Mouse (Mus musculus): ENCODE data around the gene Rpap2. TPM values are rescaled to one million over a fixed set of nuclear protein-coding genes. Genes with fewer than 3 reads are reported as not detected.

Rpap2 gene
- polyA plus RNA-seq, 1 experiment from 2014 or later: 24.9 TPM

- Histone ChIP-seq H3K4me3 (ENCODE audit: low read depth, low read length) (no peak overlapping the region), H3K36me3 (replicated peaks; ENCODE audit: control insufficient read depth, insufficient read depth, low read depth, low read length) (no peaks in the 10 kb centered on the region), H3K27me3 (ENCODE audit: control insufficient read depth, insufficient read depth, low read length) (no peaks in the 10 kb centered on the region), H3K9ac (replicated peaks; ENCODE audit: low read length) (no peak overlapping the region), H3K4me1 (ENCODE audit: control insufficient read depth, insufficient read depth, low read length) (no peaks in the 10 kb centered on the region), H3K4me2 (ENCODE audit: low read depth, low read length) (no peak overlapping the region), H3K27ac (replicated peaks; ENCODE audit: low read depth, low read length) (no peak overlapping the region), H3K9me3 (replicated peaks; ENCODE audit: control insufficient read depth, low read length) (no peaks in the 10 kb centered on the region)
- DNase-seq (ENCODE audit: low spot score) (no peak), ATAC-seq (replicated peaks; ENCODE audit: insufficient number of reproducible peaks, low FRiP score, low TSS enrichment, low read depth) (no peak)
- WGBS: 80% methylated on average over 5 of the region's 5 CpGs
These were observed 51.5 kb downstream of the Rpap2 start for GRCm38 (mm10) chr5:107648552-107649125.

DNA sequence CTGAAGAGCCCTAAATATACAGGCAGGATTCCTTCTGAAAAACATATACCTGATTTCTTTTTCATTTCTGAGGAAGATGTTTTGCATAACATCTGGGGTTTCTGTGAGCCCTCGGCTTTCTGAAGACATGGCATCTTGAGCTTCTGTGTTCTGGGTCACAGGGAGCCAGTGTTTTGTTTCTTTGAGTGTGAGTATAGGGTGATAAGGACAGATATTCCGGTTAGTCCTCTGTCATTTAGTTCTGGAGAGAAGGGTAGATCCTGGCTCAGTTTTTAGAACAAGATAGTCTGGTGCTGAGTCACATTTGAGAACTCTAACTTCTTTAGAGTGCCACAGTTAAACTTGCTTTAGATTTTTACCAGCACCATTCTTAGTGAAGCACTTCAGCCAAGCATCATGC, 52.5 kb downstream of the Rpap2 start:
- ATAC-seq (replicated peaks; ENCODE audit: insufficient number of reproducible peaks, low FRiP score, low TSS enrichment, low read depth): no peak
- H3K4me2 ChIP-seq (ENCODE audit: low read depth, low read length): no peak overlapping the region
- 90% methylated on average over 2 of the region's 2 CpGs for WGBS

DNA sequence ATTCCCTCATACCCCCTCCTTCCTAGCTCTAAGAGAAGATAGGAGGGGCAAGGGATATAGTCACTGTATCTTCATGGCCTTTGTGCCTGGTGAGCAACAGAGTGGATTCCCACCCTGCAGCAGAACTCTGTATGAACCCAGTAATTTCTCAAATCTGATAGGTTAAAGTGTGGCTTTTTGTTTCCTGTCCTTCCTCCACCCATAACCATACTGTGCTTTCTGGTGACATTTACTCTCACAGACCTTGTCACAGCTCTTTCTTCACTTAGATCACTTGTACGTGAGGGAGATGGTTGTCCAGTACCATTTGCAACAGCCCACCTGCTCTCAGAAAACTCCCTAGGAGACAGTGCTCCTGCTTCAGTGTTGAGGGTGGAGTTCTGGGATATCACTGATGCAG, 53.3 kb downstream of the Rpap2 start:
- Histone ChIP-seq H3K9me3 (replicated peaks; ENCODE audit: control insufficient read depth, low read length) (no peaks in the 10 kb centered on the region), H3K27me3 (ENCODE audit: control insufficient read depth, insufficient read depth, low read length) (no peaks in the 10 kb centered on the region), H3K36me3 (replicated peaks; ENCODE audit: control insufficient read depth, insufficient read depth, low read depth, low read length) (no peaks in the 10 kb centered on the region), H3K27ac (replicated peaks; ENCODE audit: low read depth, low read length) (no peak overlapping the region), H3K4me1 (ENCODE audit: control insufficient read depth, insufficient read depth, low read length) (no peaks in the 10 kb centered on the region), H3K9ac (replicated peaks; ENCODE audit: low read length) (no peak overlapping the region), H3K4me2 (ENCODE audit: low read depth, low read length) (no peak overlapping the region), H3K4me3 (ENCODE audit: low read depth, low read length) (no peak overlapping the region)
- ATAC-seq (replicated peaks; ENCODE audit: insufficient number of reproducible peaks, low FRiP score, low TSS enrichment, low read depth) (no peak), DNase-seq (ENCODE audit: low spot score) (no peak)
- 88% methylated on average over 1 of the region's 1 CpGs for WGBS

More for the DNA sequence above, 52.5 kb downstream of the Rpap2 start:
- Histone ChIP-seq H3K9me3 (replicated peaks; ENCODE audit: control insufficient read depth, low read length) (no peaks in the 10 kb centered on the region), H3K27ac (replicated peaks; ENCODE audit: low read depth, low read length) (no peak overlapping the region), H3K4me1 (ENCODE audit: control insufficient read depth, insufficient read depth, low read length) (no peaks in the 10 kb centered on the region), H3K9ac (replicated peaks; ENCODE audit: low read length) (no peak overlapping the region), H3K27me3 (ENCODE audit: control insufficient read depth, insufficient read depth, low read length) (no peaks in the 10 kb centered on the region), H3K4me3 (ENCODE audit: low read depth, low read length) (no peak overlapping the region), H3K36me3 (replicated peaks; ENCODE audit: control insufficient read depth, insufficient read depth, low read depth, low read length) (no peaks in the 10 kb centered on the region)
- DNase-seq (ENCODE audit: low spot score): no peak

GRCm38 (mm10) chr5:107652055-107652660, 55.0 kb downstream of the Rpap2 start:
- H3K9ac ChIP-seq (replicated peaks; ENCODE audit: low read length): no peak overlapping the region
- H3K27ac ChIP-seq (replicated peaks; ENCODE audit: low read depth, low read length): no peak overlapping the region
- no peak overlapping the region for H3K4me3 ChIP-seq (ENCODE audit: low read depth, low read length)
- DNase-seq (ENCODE audit: low spot score) (no peak), ATAC-seq (replicated peaks; ENCODE audit: insufficient number of reproducible peaks, low FRiP score, low TSS enrichment, low read depth) (no peak)
- WGBS: 82% methylated on average over 4 of the region's 4 CpGs
- no peaks in the 10 kb centered on the region for H3K4me1 ChIP-seq (ENCODE audit: control insufficient read depth, insufficient read depth, low read length)
- H3K4me2 ChIP-seq (ENCODE audit: low read depth, low read length): no peak overlapping the region
- no peaks in the 10 kb centered on the region for H3K27me3 ChIP-seq (ENCODE audit: control insufficient read depth, insufficient read depth, low read length)
- no peaks in the 10 kb centered on the region for H3K36me3 ChIP-seq (replicated peaks; ENCODE audit: control insufficient read depth, insufficient read depth, low read depth, low read length)
- H3K9me3 ChIP-seq (replicated peaks; ENCODE audit: control insufficient read depth, low read length): no peaks in the 10 kb centered on the region

- no peaks in the 10 kb centered on the region for H3K4me1 ChIP-seq (ENCODE audit: control insufficient read depth, insufficient read depth, low read length)
These were observed 81.2 kb downstream of the Rpap2 start for GRCm38 (mm10) chr5:107678392-107678791.

GRCm38 (mm10) chr5:107681300-107681699, 84.1 kb downstream of the Rpap2 start:
- H3K9ac ChIP-seq (replicated peaks; ENCODE audit: low read length): no peak overlapping the region
- ATAC-seq (replicated peaks; ENCODE audit: insufficient number of reproducible peaks, low FRiP score, low TSS enrichment, low read depth): no peak

More at GRCm38 (mm10) chr5:107678392-107678791, 81.2 kb downstream of the Rpap2 start:
- no peak overlapping the region for H3K27ac ChIP-seq (replicated peaks; ENCODE audit: low read depth, low read length)
- no peaks in the 10 kb centered on the region for H3K36me3 ChIP-seq (replicated peaks; ENCODE audit: control insufficient read depth, insufficient read depth, low read depth, low read length)
- no peaks in the 10 kb centered on the region for H3K27me3 ChIP-seq (ENCODE audit: control insufficient read depth, insufficient read depth, low read length)
- ATAC-seq (replicated peaks; ENCODE audit: insufficient number of reproducible peaks, low FRiP score, low TSS enrichment, low read depth) (no peak), DNase-seq (ENCODE audit: low spot score) (no peak)
- H3K9ac ChIP-seq (replicated peaks; ENCODE audit: low read length): no peak overlapping the region
- H3K4me3 ChIP-seq (ENCODE audit: low read depth, low read length): no peak overlapping the region
- WGBS: 70% methylated on average over 5 of the region's 5 CpGs
- no peak overlapping the region for H3K4me2 ChIP-seq (ENCODE audit: low read depth, low read length)
- H3K9me3 ChIP-seq (replicated peaks; ENCODE audit: control insufficient read depth, low read length): no peaks in the 10 kb centered on the region

GRCm38 (mm10) chr5:107684380-107684779, 87.2 kb downstream of the Rpap2 start:
- no peak overlapping the region for H3K9ac ChIP-seq (replicated peaks; ENCODE audit: low read length)
- no peak overlapping the region for H3K4me2 ChIP-seq (ENCODE audit: low read depth, low read length)
- ATAC-seq (replicated peaks; ENCODE audit: insufficient number of reproducible peaks, low FRiP score, low TSS enrichment, low read depth) (no peak), DNase-seq (ENCODE audit: low spot score) (no peak)
- 71% methylated on average over 2 of the region's 2 CpGs for WGBS
- no peaks in the 10 kb centered on the region for H3K36me3 ChIP-seq (replicated peaks; ENCODE audit: control insufficient read depth, insufficient read depth, low read depth, low read length)
- no peaks in the 10 kb centered on the region for H3K27me3 ChIP-seq (ENCODE audit: control insufficient read depth, insufficient read depth, low read length)
- H3K4me1 ChIP-seq (ENCODE audit: control insufficient read depth, insufficient read depth, low read length): no peaks in the 10 kb centered on the region
- H3K9me3 ChIP-seq (replicated peaks; ENCODE audit: control insufficient read depth, low read length): no peaks in the 10 kb centered on the region
- H3K4me3 ChIP-seq (ENCODE audit: low read depth, low read length): no peak overlapping the region
- no peak overlapping the region for H3K27ac ChIP-seq (replicated peaks; ENCODE audit: low read depth, low read length)

More at GRCm38 (mm10) chr5:107681300-107681699, 84.1 kb downstream of the Rpap2 start:
- H3K4me3 ChIP-seq (ENCODE audit: low read depth, low read length): no peak overlapping the region
- DNase-seq (ENCODE audit: low spot score): no peak
- H3K27me3 ChIP-seq (ENCODE audit: control insufficient read depth, insufficient read depth, low read length): no peaks in the 10 kb centered on the region
- WGBS: 83% methylated on average over 5 of the region's 5 CpGs
- H3K27ac ChIP-seq (replicated peaks; ENCODE audit: low read depth, low read length): no peak overlapping the region
- H3K4me1 ChIP-seq (ENCODE audit: control insufficient read depth, insufficient read depth, low read length): no peaks in the 10 kb centered on the region
- H3K36me3 ChIP-seq (replicated peaks; ENCODE audit: control insufficient read depth, insufficient read depth, low read depth, low read length): no peaks in the 10 kb centered on the region
- no peak overlapping the region for H3K4me2 ChIP-seq (ENCODE audit: low read depth, low read length)
- no peaks in the 10 kb centered on the region for H3K9me3 ChIP-seq (replicated peaks; ENCODE audit: control insufficient read depth, low read length)

DNA sequence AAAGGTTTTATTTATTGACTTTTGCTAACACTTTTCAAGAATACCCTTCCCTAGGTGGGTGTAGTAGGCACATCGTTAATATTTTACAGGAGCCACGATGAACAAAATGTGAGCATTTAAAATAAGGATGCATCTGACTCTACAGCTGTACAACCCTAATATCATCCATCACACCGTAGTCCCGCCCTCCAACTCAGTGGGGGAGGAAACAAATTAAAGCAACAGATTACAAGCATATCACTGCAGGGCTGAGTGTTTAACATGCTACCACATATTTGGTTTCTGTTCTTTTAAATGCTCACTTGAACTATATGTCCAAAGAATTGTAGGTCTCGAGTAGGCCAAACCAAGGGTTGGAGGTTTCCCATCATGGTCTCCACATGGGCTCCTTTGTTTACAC, 90.0 kb downstream of the Rpap2 start:
- no peak for DNase-seq (ENCODE audit: low spot score)
- ATAC-seq (replicated peaks; ENCODE audit: insufficient number of reproducible peaks, low FRiP score, low TSS enrichment, low read depth): no peak
- H3K9me3 ChIP-seq (replicated peaks; ENCODE audit: control insufficient read depth, low read length): no peaks in the 10 kb centered on the region
- H3K4me3 ChIP-seq (ENCODE audit: low read depth, low read length): no peak overlapping the region
- no peaks in the 10 kb centered on the region for H3K27me3 ChIP-seq (ENCODE audit: control insufficient read depth, insufficient read depth, low read length)
- H3K4me2 ChIP-seq (ENCODE audit: low read depth, low read length): no peak overlapping the region
- H3K9ac ChIP-seq (replicated peaks; ENCODE audit: low read length): no peak overlapping the region
- H3K4me1 ChIP-seq (ENCODE audit: control insufficient read depth, insufficient read depth, low read length): no peaks in the 10 kb centered on the region
- WGBS: 95% methylated on average over 5 of the region's 5 CpGs
- H3K27ac ChIP-seq (replicated peaks; ENCODE audit: low read depth, low read length): no peak overlapping the region
- H3K36me3 ChIP-seq (replicated peaks; ENCODE audit: control insufficient read depth, insufficient read depth, low read depth, low read length): no peaks in the 10 kb centered on the region
